Mouse (Mus musculus) liver, postnatal 0 days (tissue): ENCODE measurements at regions not wholly inside any gene's neighbourhood (a gene's known extent, or its start where the extent isn't known, plus 50 kb on each side); places are given as distances from the start of the nearest gene placed in this dataset.
"Not testable (repeated sequence)": the region's sequence is repeated elsewhere in the genome, so short reads cannot be mapped to it uniquely, and the experiment has no call there.

Experiments
- ATAC-seq: fragments of 200-750 bp; cut with Nextera tagmentation; 2 replicates; pipeline ENCODE4 v1.8.0; 2017; ENCODE audit warnings: mild to moderate bottlenecking, moderate library complexity
- DNase-seq: peaks from one replicate; pipeline ENCODE4 v3.0.0-alpha.2; 2016
- H3K27ac ChIP-seq: fragments of 300-500 bp; sonication (generic); 2 replicates; pipeline ENCODE4 v1.5.1; 2014; ENCODE audit warnings: antibody characterized with exemption, moderate library complexity, mild to moderate bottlenecking, low read depth
- H3K27me3 ChIP-seq: fragments of 300-500 bp; sonication (generic); 2 replicates; pipeline ENCODE4 v1.6.1; 2014; ENCODE audit warnings: low read length, control low read depth, mixed read lengths; ENCODE audit not compliant: insufficient read depth
- H3K36me3 ChIP-seq: fragments of 300-500 bp; sonication (generic); replicated peaks from 2 replicates; pipeline ENCODE4 v1.6.1; 2014; ENCODE audit warnings: mild to moderate bottlenecking, control low read depth, low read length, moderate library complexity, mixed read lengths; ENCODE audit not compliant: insufficient read depth
- H3K4me1 ChIP-seq: fragments of 300-500 bp; sonication (generic); 2 replicates; pipeline ENCODE4 v1.6.1; 2014; ENCODE audit warnings: antibody characterized with exemption, mild to moderate bottlenecking, control low read depth; ENCODE audit not compliant: insufficient read depth
- H3K4me2 ChIP-seq: fragments of 300-500 bp; sonication (generic); 2 replicates; pipeline ENCODE4 v1.6.1; 2014; ENCODE audit warnings: low read depth, mild to moderate bottlenecking, low read length, moderate library complexity, mixed read lengths
- H3K4me3 ChIP-seq: fragments of 300-500 bp; sonication (generic); 2 replicates; pipeline ENCODE4 v1.5.1; 2014; ENCODE audit warnings: low read depth, low read length
- H3K9ac ChIP-seq: fragments of 300-500 bp; sonication (generic); replicated peaks from 2 replicates; pipeline ENCODE4 v1.6.1; 2014; ENCODE audit warnings: mild to moderate bottlenecking, moderate library complexity
- H3K9me3 ChIP-seq: fragments of 300-500 bp; sonication (generic); 2 replicates; pipeline ENCODE4 v1.6.1; 2016; ENCODE audit warnings: mild to moderate bottlenecking, control low read depth, low read length, mixed read lengths
- CTCF ChIP-seq: sonication (generic); IDR thresholded peaks from 2 replicates; pipeline ENCODE4 v1.5.1; 2016; ENCODE audit warnings: antibody characterized with exemption, low read depth
- EP300 ChIP-seq: IDR thresholded peaks from 2 replicates; pipeline ENCODE4 v1.6.1; 2016; ENCODE audit warnings: antibody characterized with exemption, low read depth, mild to moderate bottlenecking
- WGBS: fragments of 180-500 bp; shearing (Covaris S2); extraction: QIAGEN DNeasy Blood & Tissue Kit; methylation state at CpG from one replicate; pipeline ENCODE4 v1.1.7; 2014; ENCODE audit not compliant: insufficient replicate concordance; 5-methylcytosine and 5-hydroxymethylcytosine counted together

DNA sequence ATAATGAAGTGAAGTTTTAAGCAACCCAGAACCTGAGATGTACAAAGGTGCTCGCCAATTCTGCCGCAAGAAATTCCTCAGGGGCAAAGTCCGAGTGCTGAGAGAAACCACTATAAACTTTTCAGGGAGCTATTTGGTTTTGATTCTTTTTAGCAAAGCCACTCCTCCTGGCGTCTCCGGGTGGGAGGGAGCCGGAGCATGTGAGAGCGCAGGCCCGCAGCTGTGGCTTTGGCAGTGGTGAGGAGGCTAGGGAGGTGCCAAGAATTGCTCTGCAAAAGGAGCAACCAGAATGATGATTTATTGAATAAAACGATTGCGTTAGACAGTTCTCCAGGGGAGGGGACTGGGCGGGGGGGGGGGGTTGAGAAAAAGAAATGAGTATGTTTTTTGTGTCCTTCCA lies 490.9 kb upstream of the Gulo start:
- WGBS = 41% methylated on average over 11 of the region's 11 CpGs
- Histone ChIP-seq H3K36me3 (no peaks in the 10 kb centered on the region), H3K9ac (no peak overlapping the region), H3K4me2 (no peak overlapping the region), H3K27ac (no peak overlapping the region), H3K27me3 (no peaks in the 10 kb centered on the region), H3K4me1 (no peaks in the 10 kb centered on the region), H3K4me3 (no peak overlapping the region), H3K9me3 (no peaks in the 10 kb centered on the region)
- TF ChIP-seq EP300 = no peak
- TF ChIP-seq CTCF = no peak
- ATAC-seq (no peak), DNase-seq (no peak)

GRCm38 (mm10) chr14:66495146-66495545 lies 486.1 kb upstream of the Gulo start:
- H3K36me3 ChIP-seq = no peaks in the 10 kb centered on the region
- no peak overlapping the region for H3K9ac ChIP-seq
- H3K27me3 ChIP-seq = no peaks in the 10 kb centered on the region
- WGBS = 75% methylated on average over 1 of the region's 1 CpGs
- H3K4me1 ChIP-seq = no peaks in the 10 kb centered on the region
- DNase-seq = no peak
- H3K4me3 ChIP-seq = no peak overlapping the region
- no peak overlapping the region for H3K4me2 ChIP-seq
- TF ChIP-seq CTCF (no peak), EP300 (no peak)
- no peak for ATAC-seq
- no peak overlapping the region for H3K27ac ChIP-seq
- no peaks in the 10 kb centered on the region for H3K9me3 ChIP-seq

GRCm38 (mm10) chr14:66494518-66494923 lies 485.5 kb upstream of the Gulo start:
- no peaks in the 10 kb centered on the region for H3K4me1 ChIP-seq
- no peaks in the 10 kb centered on the region for H3K36me3 ChIP-seq
- H3K9ac ChIP-seq = no peak overlapping the region
- H3K9me3 ChIP-seq = no peaks in the 10 kb centered on the region
- TF ChIP-seq EP300 (no peak), CTCF (no peak)
- no peak overlapping the region for H3K4me2 ChIP-seq
- DNase-seq = peak; percentile 21
- no peak overlapping the region for H3K27ac ChIP-seq
- no peaks in the 10 kb centered on the region for H3K27me3 ChIP-seq
- WGBS = 34% methylated on average over 5 of the region's 5 CpGs
- no peak for ATAC-seq
- no peak overlapping the region for H3K4me3 ChIP-seq

DNA sequence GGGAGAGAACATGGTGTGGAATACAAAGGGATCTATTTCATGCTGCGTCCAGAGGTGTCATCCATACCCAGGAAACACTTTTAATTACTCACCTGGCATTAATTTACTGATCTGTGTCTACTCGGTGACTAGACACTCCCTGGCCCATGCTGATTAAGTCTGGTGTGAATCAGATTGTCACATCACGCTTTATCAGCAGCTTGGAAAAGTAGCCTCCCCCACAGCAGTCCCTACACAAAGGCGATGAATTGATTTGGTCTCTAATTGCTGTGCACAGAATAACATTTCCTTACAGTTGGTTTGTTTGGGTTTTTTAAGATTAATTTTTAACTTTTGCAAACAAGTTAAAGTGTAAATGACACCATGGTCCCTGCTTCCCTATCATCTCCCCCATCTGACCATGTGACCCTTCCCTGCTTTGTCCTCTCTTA lies 484.7 kb upstream of the Gulo start:
- H3K36me3 ChIP-seq = no peaks in the 10 kb centered on the region
- H3K27me3 ChIP-seq = no peaks in the 10 kb centered on the region
- 63% methylated on average over 4 of the region's 4 CpGs for WGBS
- H3K4me3 ChIP-seq = no peak overlapping the region
- TF ChIP-seq EP300 (no peak), CTCF (no peak)
- DNase-seq (no peak), ATAC-seq (no peak)
- H3K9me3 ChIP-seq = no peaks in the 10 kb centered on the region
- no peak overlapping the region for H3K4me2 ChIP-seq
- H3K9ac ChIP-seq = no peak overlapping the region
- H3K4me1 ChIP-seq = no peaks in the 10 kb centered on the region
- H3K27ac ChIP-seq = no peak overlapping the region

- ATAC-seq, H3K4me3 ChIP-seq, H3K27me3 ChIP-seq, H3K4me1 ChIP-seq, H3K9ac ChIP-seq, DNase-seq, H3K27ac ChIP-seq, H3K36me3 ChIP-seq, H3K9me3 ChIP-seq, H3K4me2 ChIP-seq: not testable (repeated sequence)
- 71% methylated on average over 1 of the region's 1 CpGs for WGBS
These were observed 475.7 kb upstream of the Gulo start for GRCm38 (mm10) chr14:66484751-66485150.

GRCm38 (mm10) chr14:66479181-66479580 lies 470.2 kb upstream of the Gulo start:
- WGBS = 82% methylated on average over 4 of the region's 4 CpGs
- no peak for TF ChIP-seq CTCF
- no peak for TF ChIP-seq EP300
- Histone ChIP-seq H3K9me3 (peaks cover 2% of the 10 kb centered on the region; the same call in 1 of the 2 replicates), H3K27ac (no peak overlapping the region), H3K4me3 (no peak overlapping the region), H3K27me3 (no peaks in the 10 kb centered on the region), H3K9ac (no peak overlapping the region), H3K4me1 (no peaks in the 10 kb centered on the region), H3K4me2 (no peak overlapping the region), H3K36me3 (no peaks in the 10 kb centered on the region)
- ATAC-seq = no peak
- no peak for DNase-seq

GRCm38 (mm10) chr14:66478562-66478961 lies 469.6 kb upstream of the Gulo start:
- H3K27ac ChIP-seq = no peak overlapping the region
- H3K27me3 ChIP-seq = no peaks in the 10 kb centered on the region
- peaks cover 2% of the 10 kb centered on the region; the same call in 1 of the 2 replicates for H3K9me3 ChIP-seq
- ATAC-seq (no peak), DNase-seq (no peak)
- no peak overlapping the region for H3K4me2 ChIP-seq
- H3K9ac ChIP-seq = no peak overlapping the region
- WGBS = 65% methylated on average over 6 of the region's 6 CpGs
- H3K36me3 ChIP-seq = no peaks in the 10 kb centered on the region
- no peaks in the 10 kb centered on the region for H3K4me1 ChIP-seq
- no peak overlapping the region for H3K4me3 ChIP-seq
- TF ChIP-seq CTCF (no peak), EP300 (no peak)
